Mouse (Mus musculus): ENCODE results near the gene Gsk3b. TPM values are rescaled to one million over a fixed set of nuclear protein-coding genes. Genes with fewer than 3 reads are reported as not detected.
A peak's percentile ranks its signal among the peaks of the same experiment; 100 is the strongest.
"Not testable (repeated sequence)": the region's sequence is repeated elsewhere in the genome, so short reads cannot be mapped to it uniquely, and the experiment has no call there.

Gsk3b gene
- total RNA-seq, 2 experiments from 2014 or later, result 153 to 155 TPM

DNA sequence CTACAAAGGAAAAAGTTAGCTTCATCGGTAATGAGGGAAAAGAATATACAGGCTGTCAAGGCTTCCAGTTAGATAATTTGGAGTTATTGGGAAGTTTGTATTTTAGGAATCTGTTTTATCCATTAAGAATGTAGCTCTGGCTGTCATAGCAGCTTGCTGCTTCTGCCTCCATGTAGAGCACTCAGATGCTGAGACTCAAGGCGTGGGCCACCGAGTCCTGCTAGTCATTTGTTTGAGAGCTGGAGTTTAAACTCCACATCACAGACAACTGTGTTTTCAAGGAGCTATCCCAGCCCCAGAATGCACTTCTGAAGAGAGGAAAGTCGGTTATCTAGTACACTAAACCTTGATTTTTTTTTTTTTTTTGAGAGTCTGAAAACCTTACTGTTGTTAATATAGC, 101.2 kb downstream of the Gsk3b start:
- DNase-seq, result no peak

- DNase-seq, result no peak
Observed at GRCm38 (mm10) chr16:38190531-38190930, 101.7 kb downstream of the Gsk3b start.

DNA sequence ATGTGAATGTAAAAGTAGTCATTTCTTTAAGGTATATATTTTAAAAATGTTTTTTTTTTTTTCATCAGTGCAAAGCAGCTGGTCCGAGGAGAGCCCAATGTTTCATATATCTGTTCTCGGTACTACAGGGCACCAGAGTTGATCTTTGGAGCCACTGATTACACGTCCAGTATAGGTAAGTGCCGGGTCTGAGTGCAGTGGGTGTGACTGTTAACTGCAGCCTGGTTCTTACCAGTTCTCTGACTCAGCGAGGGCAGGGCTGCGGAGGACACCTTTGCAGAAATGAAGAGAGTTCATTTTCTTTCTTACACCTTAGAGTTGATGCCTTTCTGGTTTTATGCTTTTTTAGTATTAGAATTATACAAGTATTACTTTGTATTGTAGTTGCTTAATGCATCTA, 102.7 kb downstream of the Gsk3b start:
- no peak for DNase-seq

GRCm38 (mm10) chr16:38192640-38193039, 103.8 kb downstream of the Gsk3b start:
- DNase-seq, result no peak

- peak in 1 of 2 experiments; percentile 50 for DNase-seq
Observed at GRCm38 (mm10) chr16:38197299-38197698, 108.5 kb downstream of the Gsk3b start.

DNA sequence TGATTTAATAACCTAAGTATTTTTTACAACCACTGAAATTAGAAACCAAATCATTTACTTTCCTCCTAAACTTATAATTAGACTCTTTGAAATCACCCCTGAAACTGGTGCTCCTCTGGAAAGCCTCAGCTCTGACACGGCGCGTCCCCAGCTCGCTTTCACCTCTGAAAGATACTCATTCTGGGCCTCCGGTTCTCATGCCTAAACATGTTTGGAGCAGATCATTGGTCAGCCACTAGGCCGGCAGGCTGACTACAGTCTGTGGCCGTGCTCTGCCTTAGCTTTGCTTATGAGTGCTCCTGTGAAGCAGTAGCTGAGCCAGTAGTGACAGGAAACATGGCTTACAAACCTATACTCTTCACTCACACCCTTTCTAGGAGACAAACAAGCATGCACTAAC, 116.5 kb downstream of the Gsk3b start:
- DNase-seq, result no peak

DNA sequence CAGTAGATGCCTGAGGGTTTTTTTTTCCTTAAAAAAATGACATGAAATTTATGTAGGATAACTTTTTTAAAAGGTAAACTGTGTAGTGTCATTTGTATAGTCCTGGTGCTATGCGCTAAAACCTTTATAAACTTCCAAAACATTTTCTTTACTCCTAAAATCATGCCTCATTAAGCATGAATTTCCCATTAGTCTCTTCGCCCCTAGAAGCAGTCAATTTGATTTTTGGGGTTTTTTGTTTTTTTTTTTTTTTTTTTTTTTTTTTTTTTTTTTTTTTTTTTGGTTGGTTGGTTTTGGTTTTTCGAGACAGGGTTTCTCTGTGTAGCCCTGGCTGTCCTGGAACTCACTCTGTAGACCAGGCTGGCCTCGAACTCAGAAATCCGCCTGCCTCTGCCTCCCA, 133.7 kb downstream of the Gsk3b start:
- DNase-seq, result not testable (repeated sequence)

- no peak for DNase-seq
Observed at GRCm38 (mm10) chr16:38236936-38237585, 148.3 kb downstream of the Gsk3b start.

GRCm38 (mm10) chr16:38239729-38240128, 150.9 kb downstream of the Gsk3b start:
- no peak for DNase-seq

DNA sequence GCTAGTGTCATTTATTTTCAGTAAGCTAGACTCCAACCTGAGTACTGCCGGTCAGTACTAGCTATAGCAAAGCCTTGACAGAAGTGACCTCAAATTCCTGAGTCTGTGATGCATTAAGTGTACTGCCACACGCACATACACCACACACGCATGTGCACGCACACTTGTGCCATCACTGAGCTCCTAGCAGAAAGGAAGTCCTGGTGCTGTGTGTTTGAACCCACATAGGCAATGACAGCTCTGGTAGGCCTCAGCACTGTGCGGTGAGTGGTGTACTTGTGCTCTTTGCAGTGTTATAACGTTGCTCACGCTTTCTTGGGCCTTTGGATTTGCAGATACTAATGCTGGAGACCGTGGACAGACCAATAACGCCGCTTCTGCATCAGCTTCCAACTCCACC, 151.4 kb downstream of the Gsk3b start:
- no peak for DNase-seq

GRCm38 (mm10) chr16:38244111-38244510, 155.3 kb downstream of the Gsk3b start:
- DNase-seq, result no peak

GRCm38 (mm10) chr16:38245379-38245778, 156.6 kb downstream of the Gsk3b start:
- DNase-seq, result no peak

DNA sequence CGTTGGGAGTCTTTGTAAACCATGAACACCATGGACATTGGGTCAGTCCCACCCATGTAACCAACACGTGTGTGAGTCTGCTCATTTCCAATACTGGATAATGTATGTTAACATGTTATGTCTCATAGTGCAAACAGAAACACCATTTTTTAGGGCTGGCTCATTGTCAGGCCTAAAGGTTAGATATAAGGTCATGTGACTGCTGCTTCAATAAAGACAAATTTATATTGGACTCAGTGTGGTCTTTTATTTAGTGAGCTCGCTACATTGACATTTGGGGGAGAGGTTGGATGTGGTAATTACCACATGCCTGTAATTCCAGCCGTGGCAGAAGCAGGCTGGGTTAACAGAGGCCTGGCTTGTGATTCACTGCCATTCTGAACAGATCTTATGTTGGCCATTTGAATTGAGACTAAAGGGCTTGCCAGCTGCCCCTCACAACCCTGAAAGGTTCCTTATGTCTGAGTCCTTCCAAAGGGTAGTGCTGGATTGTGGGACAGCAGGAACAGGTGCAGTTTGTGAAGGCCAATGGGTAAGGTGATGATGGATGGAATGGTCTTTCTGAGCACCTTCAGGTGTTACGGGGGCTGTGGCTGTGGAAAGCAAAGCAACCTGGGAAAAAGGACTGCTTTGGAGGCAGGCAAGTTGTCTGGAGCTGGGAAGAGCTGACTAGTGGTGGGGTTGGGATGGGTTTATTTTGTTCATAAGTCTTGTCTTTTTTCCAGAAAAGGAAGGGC, 157.2 kb downstream of the Gsk3b start:
- DNase-seq, result no peak

GRCm38 (mm10) chr16:38248331-38248961, 159.6 kb downstream of the Gsk3b start:
- DNase-seq, result no peak

- DNase-seq, result no peak
Observed at GRCm38 (mm10) chr16:38250467-38250866, 161.7 kb downstream of the Gsk3b start.

DNA sequence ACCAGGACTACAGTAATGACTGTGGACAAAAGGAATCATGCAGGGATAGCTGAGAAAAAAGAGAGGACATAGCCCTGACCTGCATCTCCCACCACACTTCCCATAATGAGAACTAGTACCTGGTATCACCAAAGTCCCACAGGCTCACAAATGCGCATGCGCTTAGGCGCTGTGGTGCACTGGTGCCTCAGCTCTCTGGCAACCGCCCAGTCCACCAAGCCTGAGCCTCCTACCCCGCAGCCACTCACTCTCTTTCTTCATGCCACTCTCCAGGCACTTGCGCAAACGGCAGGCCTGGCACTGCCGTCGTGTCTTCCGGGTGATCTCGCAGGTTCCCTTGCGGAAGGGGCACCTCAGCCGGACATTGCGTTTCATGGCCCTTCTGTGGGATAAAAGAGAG, 165.2 kb downstream of the Gsk3b start:
- DNase-seq, result no peak

DNA sequence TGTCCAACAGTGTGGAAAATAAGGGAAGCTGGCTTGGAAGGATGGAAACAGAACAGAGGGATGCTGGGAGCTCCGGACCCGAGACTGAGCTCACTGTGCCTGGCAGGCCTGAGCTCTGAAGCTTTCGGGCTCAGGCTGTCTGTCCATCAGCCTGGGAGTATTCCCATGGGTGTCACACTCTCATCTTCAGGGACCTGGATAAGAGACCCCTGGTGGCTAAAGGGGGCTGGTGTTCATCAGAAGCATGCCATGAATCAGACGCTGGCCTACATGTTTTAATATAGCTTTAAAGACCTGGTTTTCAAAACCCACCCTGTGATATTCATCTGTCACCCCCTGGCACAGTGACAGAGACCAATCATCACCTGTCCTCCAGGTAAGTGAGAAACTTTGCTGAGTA, 166.3 kb downstream of the Gsk3b start:
- DNase-seq, result no peak

DNA sequence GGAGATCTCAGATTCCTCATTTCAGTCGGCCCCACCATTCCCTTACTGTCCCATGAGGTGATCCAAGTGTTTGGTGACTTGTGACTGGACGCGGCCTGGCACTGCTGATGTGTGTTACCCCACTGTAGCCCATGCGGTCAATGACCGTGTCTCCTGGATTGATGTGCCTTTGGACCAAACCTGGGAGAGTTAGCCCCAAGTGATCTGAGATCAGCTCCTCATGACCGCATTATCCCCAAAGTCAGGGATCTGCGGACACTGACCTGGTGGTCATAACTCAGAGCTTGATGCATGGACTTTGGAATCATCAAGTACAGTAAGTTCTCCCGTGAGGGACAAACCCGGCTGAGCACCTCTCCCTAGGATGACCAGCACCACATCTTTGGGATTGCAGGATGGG, 167.1 kb downstream of the Gsk3b start:
- no peak for DNase-seq

DNA sequence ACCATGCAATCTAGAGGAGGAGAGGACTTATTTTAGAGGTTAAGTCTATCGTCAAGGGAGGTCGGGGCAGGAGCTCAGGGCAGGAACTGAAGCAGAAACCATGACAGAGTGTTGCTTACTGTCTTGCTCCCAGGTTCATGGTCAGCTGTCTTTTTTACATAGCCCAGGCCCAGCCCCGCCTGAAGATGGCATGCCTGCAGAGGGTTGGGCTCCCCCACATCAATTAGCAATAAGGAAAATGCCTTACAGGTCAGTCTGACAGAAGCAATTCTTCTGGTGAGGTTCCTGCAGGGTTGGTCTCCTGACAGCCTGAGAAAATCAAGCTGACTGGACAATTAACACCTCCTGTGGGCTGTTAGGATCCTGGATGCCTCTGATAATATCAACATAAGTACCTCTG, 182.8 kb downstream of the Gsk3b start:
- DNase-seq, result no peak

DNA sequence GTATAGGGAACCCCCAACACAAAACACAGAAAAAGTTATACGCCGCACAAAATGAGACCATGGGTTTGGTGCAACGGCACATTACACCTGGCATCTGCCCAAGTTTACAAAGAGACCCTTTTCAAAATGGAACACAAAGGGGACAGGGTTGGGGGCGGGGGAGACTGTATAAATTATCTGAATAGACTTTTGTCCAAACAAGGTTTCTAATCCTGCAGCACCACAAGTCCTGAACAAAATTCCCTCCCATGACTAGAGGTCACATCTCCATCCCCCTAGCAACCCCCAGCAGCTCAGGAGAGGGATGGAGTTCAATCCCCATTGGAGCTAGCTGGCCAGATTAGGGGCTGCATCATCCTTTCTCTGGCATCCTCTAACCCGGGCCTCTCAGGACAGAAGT, 183.7 kb downstream of the Gsk3b start:
- no peak for DNase-seq

DNA sequence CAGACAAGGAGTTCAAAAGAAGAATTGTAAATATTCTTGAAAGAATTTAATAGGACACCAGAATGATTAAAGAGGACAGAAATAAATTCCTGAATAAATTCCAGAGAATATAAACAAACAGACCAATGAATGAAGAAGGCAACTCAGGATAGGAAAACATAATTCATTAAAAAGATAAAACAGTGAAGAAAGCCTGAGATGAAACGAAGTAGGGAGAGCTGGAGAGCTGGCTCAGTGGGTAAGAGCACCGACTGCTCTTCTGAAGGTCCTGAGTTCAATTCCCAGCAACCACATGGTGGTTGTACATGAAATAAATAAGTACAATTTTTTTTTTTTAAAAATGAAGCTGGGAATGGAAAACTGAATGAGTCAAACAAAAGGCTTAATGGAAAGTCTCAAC, 185.9 kb downstream of the Gsk3b start:
- DNase-seq, result no peak

DNA sequence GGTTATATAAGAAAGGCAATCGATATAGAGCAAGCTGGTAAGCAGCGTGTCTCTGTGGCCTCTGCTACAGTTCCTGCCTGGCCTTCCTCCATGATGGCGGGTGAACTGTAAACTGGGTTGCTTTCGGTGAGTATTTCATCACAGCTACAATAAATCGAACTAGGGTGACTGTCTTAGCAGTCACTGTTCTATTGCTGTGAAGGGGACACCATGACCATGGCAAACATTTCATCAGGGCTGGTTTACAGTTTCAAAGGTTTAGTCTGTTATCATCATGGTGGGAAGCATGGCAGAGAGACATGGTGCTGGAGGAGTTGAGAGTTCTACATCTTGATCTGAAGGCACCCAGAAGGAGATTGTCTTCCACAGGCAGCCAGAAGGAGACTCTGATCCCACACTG, 191.0 kb downstream of the Gsk3b start:
- no peak for DNase-seq

GRCm38 (mm10) chr16:38280951-38281350, 192.2 kb downstream of the Gsk3b start:
- DNase-seq, result no peak

All from layer of hippocampus, postnatal 36 days (tissue).